Mouse (Mus musculus): ENCODE measurements around the gene Kif3c.
"Not testable (repeated sequence)": the region's sequence is repeated elsewhere in the genome, so short reads cannot be mapped to it uniquely, and the experiment has no call there.

The Kif3c gene

DNA sequence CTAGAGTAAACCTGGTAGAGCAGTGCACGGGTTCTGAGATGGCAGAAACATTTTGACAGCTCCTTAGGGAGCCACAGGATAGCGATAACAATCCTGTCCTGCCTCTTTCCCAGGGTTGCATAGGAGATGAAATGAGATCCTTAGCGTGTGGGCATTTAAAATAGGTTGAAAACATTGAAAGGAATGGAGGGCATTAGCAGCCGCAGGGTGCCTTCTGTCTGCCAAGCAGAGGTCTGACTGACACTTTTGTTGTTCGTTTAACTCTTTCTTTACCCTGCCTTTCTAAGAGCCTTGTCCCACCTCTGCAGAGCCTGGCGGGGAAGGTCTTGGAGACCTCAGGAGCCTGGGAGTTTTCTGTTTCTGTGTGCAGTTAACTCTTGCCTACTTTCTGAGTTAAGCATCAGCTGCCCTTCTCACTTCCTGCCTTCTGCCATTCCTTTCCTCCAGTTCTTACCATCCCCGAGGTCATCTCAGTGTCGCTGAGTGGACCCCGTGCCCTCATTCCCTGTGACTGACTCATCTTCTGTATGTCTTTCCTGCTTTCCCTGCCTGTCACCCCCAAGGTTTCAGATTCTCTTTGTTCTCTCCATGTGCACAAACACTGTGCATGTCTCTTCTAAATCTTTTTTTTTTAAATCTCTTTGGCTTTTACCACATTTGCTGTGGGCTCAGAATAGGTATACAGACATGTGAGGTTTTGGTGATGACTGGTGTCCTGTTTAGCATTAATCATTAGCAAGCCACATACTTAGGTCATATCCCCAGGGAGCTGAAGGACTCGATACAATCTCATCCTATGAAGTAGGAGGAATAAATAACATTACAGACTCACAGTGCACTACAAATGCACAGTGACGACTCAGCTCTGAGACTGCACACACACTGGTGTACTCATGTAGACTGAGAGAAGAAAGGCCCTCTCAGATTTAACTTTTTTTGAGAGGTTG lies 6.3 kb downstream of the Kif3c start:
- peak; percentile 43 for DNase-seq (ENCODE audit: low read depth)

DNA sequence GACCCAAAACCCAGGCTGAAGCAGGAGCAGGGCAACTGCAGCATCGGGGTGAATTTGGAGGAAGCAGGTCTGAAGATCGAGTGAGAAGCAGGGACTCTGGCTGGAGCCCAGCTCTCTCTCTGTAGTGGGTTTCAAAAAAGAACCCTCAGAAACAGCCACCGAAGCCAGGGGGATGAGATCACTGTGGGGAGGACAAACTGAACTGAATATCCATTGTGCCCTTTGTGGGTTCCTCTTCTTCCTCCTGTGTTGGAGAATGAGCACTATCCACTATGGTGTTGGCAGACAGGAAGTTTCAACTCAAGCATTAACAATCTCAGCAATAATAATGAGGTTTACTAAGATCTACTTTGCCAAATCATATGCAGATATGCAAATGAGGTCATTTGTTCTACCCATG lies 7.1 kb downstream of the Kif3c start:
- DNase-seq (ENCODE audit: low read depth) = no peak

- no peak for DNase-seq (ENCODE audit: low read depth)
These were observed 8.6 kb downstream of the Kif3c start for GRCm38 (mm10) chr12:3373566-3373965.

DNA sequence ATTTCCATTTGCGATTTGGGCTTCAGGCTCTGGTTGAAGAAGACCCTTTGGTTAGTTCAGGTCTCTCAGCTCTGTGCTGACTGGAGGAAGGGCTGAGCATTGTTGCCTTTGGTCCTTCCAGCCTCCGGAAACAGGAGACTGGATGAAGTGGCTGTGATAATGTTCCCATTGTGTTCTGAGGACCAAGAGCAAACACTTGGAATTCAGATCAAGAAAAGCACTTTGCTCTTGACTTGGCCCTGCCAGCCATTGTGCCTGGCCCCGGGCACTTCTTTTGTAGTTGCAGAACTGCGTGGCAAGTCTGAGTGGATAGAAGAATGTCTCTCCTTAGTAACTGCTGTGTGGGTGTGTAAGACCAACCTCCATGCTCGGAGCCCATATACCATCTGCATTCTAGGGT lies 9.6 kb downstream of the Kif3c start:
- no peak for DNase-seq (ENCODE audit: low read depth)

GRCm38 (mm10) chr12:3377190-3377589 lies 12.3 kb downstream of the Kif3c start:
- peak; percentile 29 for DNase-seq (ENCODE audit: low read depth)

- DNase-seq (ENCODE audit: low read depth) = no peak
These were observed 12.8 kb downstream of the Kif3c start for GRCm38 (mm10) chr12:3377755-3378154.

DNA sequence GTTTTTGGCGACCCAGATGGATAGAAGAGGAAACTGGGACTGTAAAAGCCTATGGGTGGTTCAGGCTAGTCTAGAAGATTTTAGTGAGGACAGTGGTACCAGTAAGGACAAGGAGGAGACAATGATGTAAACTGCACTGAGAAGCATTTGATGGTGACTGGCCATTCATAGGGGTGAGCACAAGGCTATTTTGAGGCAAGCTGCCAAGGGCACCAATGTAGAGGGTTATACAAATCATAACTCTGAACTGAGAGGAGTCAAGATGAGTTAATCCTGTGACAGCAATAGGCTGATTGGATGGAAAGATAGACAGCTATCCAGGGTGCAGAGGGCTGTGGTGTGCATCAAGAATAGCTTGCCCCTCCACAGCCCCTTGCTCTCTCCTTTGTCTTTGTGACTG lies 19.9 kb downstream of the Kif3c start:
- no peak for DNase-seq (ENCODE audit: low read depth)

GRCm38 (mm10) chr12:3385271-3385670 lies 20.3 kb downstream of the Kif3c start:
- DNase-seq (ENCODE audit: low read depth) = no peak

DNA sequence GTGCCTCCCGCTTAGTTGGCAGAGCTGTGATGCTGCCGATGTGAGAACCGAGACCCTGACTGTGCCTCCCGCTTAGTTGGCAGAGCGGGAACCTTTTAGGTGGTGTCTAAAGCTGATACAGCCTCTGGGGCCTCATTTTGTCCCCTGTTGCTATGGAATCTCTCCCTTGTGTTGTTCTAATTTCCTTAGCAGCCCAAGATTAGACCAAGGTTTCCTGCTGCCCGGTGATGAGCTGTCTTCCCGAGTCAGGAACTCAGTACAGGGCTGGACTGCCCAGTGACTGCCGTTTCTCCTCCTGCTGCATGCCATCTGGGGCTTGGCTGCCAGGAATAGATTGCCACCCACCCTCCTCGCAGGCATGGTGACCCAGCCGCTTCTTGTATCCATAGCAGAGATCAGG lies 21.0 kb downstream of the Kif3c start:
- no peak for DNase-seq (ENCODE audit: low read depth)

- DNase-seq (ENCODE audit: low read depth) = no peak
These were observed 23.0 kb downstream of the Kif3c start for GRCm38 (mm10) chr12:3387891-3388290.

GRCm38 (mm10) chr12:3389394-3389793 lies 24.5 kb downstream of the Kif3c start:
- DNase-seq (ENCODE audit: low read depth) = peak; percentile 81

DNA sequence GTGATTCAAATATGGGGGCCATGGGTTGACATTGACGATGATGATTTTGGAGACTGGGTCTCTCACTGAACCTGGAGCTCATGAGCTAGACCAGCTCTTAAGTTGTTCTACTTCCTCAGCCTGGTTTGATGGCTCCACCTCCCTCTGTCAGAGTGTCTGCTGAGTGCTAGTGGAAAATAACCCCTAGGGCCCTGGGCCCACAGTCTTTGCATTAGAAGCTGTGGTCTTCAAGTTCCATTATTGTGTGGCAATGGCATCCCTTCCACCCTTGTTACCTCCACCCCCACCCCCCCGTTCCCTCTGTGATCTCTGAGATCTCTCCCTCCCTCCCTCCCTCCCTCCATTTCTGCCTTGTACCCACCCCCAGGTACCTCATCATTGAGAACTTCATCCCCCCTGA lies 25.1 kb downstream of the Kif3c start:
- no peak for DNase-seq (ENCODE audit: low read depth)

DNA sequence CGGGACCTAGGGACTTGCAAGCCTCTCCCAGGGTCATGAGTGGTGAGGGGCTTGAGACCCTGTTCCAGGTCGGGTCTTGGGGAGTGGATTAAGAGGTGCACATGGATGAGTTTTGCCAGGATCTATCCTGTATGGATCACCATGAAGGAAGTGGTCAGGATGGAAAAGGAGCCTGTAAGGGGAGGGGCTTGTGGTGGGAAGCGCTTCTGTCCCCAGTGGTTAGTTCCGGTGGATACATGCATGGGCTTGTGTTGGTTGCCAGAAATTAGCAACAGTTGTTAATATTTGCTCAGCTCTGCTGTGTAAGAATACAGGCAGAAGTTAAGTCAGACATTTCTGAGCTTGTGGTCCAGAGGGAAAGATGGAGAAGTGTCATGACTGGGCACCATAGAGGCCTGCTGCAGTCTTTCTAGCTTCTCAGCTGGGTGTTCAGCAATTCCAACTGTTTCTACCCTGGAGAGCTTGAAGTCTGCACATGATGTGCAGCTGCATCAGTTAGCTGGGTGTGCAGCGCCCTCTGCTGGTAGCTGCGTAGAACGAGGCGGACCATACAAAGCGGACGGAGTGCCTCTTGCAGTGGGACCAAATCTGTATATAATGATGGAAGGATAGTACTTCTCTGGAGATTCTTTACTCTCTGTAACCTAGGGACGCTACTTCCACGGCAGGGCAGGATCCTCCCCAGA lies 25.8 kb downstream of the Kif3c start:
- peak; percentile 93 for DNase-seq (ENCODE audit: low read depth)

DNA sequence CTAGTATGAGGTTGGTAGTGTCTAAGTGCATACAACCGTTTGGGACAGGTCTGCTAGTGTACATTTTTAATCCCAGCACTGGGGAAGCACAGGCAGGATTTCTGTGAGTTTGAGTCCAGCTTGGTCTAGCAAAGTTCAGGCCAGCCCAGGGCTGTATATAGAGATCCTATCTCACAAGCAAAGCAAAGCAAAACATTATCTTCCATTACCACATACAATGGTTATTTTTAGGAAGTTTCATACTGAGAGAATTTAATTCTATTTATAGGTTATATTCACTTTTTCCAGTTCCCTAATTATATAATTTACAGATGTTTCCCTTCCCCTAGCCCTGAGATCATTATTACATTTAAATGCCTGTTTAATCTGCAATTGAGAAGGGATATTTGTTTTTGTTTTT lies 26.3 kb downstream of the Kif3c start:
- no peak for DNase-seq (ENCODE audit: low read depth)

- DNase-seq (ENCODE audit: low read depth) = no peak
These were observed 28.2 kb downstream of the Kif3c start for GRCm38 (mm10) chr12:3393140-3393539.

DNA sequence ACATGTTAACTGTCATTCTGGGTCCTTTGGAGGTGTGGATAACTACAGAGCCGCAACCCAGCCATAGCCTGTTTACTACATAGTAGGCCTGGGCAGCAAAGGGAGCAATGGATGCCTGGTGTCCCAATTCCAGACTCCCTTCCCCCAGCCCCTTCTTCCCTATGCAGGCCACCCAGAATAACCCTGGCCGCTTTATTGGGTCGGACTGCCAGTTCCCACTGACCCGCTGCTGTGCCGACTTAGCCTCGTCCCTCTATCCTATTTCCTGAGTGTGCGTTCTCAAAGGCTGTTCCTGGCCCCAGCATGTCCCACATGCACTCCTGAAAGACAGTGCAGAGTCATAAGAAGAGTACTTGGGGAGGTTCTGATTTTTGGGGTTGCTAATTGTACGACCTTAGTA lies 32.0 kb downstream of the Kif3c start:
- no peak for DNase-seq (ENCODE audit: low read depth)

- not testable (repeated sequence) for DNase-seq (ENCODE audit: low read depth)
These were observed 40.7 kb downstream of the Kif3c start for GRCm38 (mm10) chr12:3405662-3406061.

- DNase-seq (ENCODE audit: low read depth) = no peak
These were observed 41.7 kb downstream of the Kif3c start for GRCm38 (mm10) chr12:3406585-3406984.

GRCm38 (mm10) chr12:3414956-3415355 lies 50.0 kb downstream of the Kif3c start:
- no peak for DNase-seq (ENCODE audit: low read depth)

GRCm38 (mm10) chr12:3418761-3419160 lies 53.8 kb downstream of the Kif3c start:
- no peak for DNase-seq (ENCODE audit: low read depth)

GRCm38 (mm10) chr12:3420519-3420918 lies 55.6 kb downstream of the Kif3c start:
- no peak for DNase-seq (ENCODE audit: low read depth)

DNA sequence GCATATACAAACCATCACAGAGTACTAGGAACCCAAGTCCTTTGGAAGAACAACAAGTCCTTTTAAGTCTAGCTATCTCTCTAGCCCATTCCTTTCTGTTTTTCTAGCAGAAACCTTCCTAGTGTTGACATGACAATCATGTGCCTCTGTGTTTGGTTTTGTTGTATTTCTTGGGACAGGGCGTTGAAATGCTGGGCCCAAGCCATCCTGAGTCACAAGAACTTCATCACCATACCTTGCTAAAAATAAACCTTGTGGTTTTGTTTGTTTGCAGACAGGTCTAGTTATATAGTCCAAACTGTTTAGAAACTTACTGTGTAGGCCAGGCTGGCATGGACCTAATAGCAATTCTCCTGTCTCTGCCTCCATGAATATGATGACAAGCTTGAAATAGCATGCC lies 57.9 kb downstream of the Kif3c start:
- peak; percentile 65 for DNase-seq (ENCODE audit: low read depth)

DNA sequence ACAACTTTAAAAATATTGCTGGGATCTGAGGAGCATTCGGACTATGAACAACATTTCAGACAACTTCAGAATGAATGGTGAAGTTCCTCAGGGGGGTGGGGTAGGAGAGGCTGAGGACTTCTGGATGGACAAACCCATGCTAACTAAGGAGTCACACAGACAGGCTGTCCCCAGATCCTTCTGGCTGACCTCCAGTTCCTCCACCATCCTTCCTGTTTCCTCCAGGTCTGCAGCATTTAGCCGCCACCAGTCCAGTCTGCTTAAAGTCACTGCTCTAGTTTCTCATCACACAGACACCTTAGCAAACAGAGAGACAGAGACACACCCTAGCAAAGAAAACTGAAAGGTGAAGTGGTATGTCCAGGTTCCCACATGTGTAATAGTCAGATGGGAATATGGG lies 59.2 kb downstream of the Kif3c start:
- DNase-seq (ENCODE audit: low read depth) = no peak
